Mouse (Mus musculus) cerebellum, postnatal 36 days (tissue): ENCODE results near the gene Dzip1.

ENCODE experiments used
- DNase-seq, 2 experiments: peaks; one replicate each; pipeline ENCODE4 v3.0.0; 2021 to 2022; ENCODE audit warnings: mixed read lengths in 2 of 2

The Dzip1 gene

DNA sequence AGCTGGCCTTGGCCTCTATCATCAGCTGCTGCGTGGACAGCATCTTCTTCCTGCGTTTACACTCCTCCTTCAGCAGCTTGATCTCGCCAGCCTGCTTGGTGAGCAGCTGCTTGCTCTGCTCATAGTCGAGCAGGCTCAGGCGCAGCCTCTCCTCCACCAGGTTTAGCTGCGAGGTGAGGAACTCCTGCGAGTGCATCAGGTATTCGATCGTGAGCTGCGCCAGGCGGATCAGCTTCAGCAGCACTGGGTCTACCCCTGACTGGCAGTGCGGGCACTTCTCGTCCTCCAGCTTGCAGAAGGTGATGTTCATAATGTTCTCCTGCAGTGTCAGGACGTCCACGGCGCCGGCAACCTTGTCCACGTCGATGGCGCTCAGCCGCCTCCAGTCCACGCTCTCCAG, 3.0 kb downstream of the Dzip1 start:
- peak in 1 of 2 experiments; percentile 17 for DNase-seq

DNA sequence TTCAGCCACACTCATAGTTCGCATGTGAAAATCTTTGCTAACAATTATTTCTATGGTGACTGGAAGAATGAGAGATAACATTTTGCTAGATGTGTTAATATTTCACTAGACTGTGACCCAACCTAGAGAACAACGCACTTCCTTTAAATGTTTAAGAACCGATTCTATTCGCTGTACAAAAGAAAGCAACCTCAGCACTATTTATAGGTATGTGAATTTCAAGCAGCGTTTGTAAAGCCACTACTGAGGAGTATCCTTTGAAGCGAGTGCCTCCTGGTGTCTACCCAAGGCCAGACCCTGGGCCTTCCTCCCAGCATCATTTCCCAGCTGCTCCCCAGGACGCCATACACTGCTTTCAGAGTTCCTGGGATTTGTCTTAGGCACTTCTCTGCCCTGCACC, 4.6 kb downstream of the Dzip1 start:
- DNase-seq = no peak

DNA sequence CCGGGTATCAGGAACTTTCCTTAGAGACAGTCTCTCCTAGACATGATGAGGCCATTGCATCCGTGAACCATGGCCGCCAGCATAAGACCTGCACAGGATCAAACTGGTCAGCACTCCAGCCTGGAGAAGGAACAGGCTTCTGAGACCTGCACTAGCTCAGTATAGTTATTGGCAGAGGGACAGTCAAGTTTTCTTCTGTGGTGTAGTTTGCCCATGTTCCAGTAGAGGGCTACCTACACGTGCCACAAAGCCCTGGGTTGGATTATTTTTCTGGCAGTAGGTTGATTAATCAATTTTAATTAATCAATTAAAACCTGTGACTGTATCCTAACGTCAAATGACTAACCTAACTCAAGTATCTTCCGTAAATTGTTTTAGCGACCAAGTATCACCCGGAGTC, 6.2 kb downstream of the Dzip1 start:
- DNase-seq = peak in 1 of 2 experiments; percentile 21

DNA sequence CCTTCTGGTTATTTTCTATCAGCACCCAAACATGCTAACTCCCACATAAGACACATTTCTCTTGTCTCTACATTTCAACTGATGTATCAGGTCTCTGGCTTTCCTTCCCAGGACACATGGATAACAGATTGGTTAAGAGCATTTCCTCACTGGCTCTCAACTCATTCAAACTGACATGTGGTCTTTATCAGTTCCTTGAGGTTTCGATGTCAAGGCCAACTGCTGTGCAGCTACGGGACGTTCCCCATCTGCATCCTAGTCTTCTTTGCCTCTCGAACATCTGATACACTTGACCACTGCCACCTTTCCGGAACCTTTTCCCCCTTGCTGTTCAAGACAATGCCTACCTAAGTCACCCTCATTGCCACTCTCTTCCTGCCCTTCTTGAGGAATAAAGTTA, 11.6 kb downstream of the Dzip1 start:
- DNase-seq = no peak

DNA sequence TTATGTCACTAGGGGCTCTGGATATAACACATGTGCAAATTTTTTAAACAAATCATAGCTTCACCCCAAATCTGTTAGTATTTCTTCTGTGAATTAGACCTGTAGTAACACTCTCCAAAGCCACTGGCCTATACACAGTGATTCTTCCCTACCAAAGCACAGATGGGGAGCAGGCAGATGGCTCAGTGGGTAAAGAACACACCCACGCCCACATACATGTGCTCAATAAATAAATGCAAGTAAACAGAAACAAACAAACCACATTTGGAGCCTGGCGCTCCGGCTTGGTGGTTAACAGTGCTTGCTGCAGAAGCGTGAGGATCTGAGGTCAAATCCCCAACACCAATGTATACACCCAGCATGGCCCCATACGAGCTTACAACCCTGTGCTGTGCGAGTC, 13.7 kb downstream of the Dzip1 start:
- no peak for DNase-seq

DNA sequence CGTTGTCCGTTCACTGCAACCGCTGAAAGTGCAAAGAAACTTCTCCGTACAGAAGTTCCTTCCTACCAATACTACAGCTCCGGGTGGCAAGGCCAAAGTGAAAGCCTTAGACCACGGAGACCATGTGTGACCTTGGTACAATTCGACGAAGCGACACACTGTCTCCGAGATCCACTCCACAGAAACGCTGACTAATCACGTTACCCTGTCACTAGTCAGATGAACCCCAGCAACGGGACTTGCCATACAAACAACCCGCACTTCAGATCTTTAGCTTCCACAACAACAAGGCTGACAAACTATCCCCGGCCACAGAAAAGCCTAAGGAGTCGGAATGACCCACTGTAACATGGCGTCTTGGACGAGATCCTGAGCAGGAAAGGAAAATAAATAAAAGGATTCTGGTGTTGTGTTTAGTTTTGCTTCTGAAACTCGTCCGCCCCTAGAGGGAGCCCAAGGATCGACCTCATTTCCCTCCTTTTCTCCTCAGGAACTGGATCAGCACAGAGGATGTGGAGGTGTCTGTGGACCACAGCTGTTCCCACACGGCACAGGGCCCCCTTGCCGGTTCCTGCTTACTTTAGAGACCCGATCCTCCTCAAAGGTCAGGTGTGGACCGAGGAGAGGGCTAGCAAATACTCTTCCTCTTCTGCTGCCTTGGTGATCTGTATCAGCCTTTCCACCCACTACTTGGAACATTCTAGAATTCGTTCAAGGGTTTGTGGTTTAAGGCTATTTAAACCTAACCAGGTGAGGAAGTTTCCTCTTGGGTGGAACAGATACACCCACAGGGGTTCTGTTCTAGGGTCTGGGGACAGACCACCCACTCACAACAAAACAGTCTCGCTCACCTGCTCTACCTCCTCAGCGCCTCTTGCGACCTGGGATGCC, 14.7 kb downstream of the Dzip1 start:
- DNase-seq = peak; percentile 58 to 59

DNA sequence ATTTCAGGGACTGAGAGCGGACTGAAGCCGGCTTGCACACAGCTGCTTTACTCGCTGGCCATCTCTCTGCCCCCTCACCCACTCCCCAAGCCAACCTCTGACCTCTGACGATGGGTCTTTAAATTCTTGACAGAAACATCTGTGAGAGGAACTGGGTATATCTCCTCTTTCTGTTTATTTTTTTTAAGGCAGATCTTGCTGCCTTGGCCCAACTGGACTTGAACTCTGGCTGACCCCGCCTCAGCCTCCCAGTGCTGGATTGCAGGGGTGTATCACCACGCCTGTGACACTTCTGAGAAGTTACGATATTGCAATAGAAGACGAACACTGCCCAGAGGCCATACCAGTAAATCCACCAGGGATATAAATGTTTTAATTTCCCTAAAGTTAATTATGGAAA, 15.4 kb downstream of the Dzip1 start:
- no peak for DNase-seq

DNA sequence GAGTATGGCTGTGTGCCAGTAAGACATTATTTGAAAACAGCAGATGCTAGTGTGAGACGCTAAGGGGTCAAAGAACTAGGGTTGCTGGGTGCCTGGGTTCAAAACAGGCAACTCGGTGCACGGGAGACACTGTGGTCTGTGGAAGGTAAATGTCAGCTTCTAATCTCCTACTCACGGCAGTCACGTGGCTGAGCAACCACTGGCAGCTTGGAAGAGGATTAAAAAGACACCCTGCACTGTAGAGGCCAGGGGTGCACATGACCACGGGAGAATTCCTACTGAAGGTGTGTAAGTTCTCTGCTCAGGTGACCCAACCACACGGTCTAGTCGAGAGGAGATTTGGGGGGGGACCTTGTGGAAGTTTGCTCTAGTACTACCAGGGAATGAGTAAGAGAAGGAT, 17.7 kb downstream of the Dzip1 start:
- no peak for DNase-seq

DNA sequence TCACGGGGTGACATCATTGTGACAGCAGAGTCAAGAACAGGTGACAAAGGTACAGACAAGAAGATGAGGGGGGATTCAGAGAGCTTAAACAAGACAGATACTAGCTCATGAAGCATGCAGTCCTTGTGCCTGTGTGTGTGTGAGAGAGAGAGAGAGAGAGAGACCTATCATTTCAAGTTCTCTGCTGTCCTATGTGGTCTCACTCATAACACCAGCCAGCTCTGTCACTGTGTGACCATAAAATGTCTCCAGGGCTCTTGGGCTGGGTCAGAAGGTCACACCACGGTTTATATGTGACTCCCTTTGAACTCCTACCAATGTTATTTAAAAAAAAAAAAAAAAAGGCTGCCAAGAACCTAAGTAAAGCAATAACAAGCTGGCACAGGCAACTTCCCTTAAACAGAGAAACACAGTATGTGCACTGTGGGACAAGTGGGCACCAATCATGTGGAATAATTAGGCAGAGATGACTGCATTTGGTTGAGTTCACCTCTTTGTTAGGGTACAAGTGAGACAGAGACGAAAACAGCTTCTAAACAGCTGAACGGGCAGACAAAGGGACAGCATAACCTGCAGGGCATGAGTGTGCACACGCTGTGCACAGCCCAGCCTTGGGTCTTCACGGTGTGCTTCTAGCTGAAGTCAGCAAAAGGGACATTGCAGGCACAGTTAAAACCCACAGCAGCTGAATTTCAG, 21.2 kb downstream of the Dzip1 start:
- DNase-seq = no peak

DNA sequence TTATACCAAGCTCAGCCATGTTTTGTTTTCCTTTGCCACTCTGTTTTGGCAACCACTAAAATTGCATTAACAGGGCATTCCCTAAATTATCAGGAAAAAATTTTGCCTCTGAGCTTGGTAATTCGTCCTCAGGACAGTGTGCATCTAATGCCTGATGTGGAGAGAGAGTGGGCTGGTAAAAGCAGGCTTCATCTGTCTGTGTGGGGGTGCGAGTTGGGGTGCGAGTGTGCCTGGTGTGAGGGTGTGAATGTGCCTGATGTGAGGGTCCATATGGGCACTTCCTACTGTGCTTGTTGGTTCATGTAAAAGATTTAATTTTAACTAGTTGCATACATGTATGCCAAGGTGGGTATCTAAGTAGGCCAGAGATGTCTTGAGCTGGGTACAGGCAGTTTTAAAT, 21.9 kb downstream of the Dzip1 start:
- no peak for DNase-seq

DNA sequence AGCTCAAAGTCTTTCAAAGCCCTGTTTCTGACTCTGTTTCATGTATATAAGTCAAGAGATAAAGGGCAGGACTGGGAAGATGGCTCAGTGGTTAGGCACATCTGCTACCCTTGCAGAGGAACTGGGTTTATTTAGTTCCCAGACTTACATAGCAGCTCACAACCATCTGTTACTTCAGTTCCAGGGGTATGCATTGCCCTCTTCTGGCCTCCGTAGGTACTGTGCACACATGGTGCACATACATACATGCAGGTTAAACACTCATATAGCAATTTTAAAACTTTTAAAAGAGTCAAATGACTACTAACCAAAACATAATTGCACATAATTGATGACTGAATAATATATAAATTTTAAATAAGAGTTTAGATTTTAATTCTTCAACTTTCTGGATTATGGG, 24.3 kb downstream of the Dzip1 start:
- DNase-seq = no peak

DNA sequence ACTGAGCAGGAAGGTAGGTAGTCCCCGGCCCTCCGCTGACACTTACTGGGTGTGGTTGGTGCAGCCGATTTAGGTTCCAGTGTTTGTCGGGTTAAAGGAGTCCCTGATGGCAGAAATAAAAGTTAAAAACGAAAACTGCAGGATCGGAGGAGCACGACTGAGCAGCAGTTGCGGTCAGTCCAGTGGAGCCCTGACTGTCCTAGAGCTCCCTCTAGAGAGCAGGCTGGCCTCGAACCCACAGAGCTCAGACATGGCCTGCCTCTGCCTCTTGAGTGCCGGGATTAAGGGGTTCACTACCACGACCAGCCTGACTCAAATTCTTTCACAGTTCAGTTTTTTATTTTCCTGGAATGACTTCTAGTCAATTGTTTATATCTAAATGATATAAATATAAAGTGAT, 25.3 kb downstream of the Dzip1 start:
- no peak for DNase-seq

DNA sequence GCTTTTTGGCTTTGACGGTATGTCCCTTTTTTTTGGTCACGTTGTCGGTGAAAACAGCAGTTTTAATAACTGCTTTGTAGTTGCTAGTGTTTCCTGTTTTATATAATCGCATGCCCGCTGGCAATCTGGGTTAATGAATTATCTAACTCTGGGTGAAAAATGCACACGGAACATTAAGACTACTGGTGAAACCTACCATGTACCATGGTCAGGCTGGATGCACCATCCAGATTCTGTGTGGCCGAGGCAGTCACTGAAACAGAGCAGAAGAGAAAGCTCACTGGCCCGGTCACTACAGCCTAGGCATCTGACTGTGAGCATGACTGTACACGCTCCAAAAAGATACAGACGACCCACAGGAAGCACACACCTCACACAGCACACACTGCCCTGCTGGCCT, 29.6 kb downstream of the Dzip1 start:
- DNase-seq = no peak

DNA sequence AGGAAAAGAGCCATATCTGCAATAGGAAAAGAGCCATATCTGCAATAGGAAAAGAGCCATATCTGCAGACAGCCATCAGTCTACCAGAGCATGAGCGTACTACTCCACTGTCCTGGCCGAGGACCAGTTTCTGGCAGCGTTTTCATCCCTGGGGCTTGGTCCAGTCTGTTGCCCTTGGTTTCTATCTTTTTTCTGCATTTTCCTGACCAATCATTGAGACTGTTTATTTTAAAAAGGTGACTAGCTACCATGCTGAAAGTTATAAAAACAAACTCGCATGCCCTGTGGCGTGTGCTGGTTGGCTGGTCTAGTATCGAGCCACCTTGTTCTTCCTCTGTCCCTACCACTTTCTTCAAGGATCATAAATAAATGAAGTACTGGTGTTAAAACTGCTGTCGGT, 30.0 kb downstream of the Dzip1 start:
- DNase-seq = no peak

DNA sequence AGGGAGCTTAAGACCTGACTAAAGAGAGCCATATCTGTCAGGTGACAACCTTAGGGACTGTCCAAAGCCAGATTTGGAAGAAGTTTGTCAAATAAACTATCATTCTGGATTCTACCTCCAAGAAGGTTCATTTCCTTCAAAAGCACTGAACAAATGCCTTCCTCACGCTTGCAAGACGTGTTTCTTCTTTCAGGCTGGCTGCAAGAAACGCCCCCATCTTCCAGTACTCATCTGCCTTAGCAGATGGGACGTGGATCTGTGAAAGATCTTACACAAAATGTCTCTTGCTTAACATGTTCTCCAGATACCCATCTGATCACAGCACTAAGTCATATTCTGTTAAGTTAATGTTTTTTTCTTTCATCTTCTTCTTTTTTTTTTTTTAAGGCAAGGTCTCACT, 35.2 kb downstream of the Dzip1 start:
- no peak for DNase-seq

DNA sequence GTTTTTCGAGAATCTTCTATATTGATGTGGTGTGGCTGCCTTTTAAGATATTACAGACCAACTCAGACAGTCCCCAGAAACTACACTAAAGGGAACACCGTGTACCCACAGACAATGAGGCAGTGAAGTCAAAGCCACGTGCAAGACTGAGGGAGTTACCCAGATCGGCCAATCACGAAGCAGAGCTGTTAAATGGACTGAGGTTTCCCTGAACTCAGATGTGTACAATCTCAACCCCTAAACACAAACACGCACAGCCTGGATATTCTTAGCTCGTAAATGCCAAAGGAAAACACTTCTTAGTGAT, 41.1 kb downstream of the Dzip1 start:
- DNase-seq = no peak

DNA sequence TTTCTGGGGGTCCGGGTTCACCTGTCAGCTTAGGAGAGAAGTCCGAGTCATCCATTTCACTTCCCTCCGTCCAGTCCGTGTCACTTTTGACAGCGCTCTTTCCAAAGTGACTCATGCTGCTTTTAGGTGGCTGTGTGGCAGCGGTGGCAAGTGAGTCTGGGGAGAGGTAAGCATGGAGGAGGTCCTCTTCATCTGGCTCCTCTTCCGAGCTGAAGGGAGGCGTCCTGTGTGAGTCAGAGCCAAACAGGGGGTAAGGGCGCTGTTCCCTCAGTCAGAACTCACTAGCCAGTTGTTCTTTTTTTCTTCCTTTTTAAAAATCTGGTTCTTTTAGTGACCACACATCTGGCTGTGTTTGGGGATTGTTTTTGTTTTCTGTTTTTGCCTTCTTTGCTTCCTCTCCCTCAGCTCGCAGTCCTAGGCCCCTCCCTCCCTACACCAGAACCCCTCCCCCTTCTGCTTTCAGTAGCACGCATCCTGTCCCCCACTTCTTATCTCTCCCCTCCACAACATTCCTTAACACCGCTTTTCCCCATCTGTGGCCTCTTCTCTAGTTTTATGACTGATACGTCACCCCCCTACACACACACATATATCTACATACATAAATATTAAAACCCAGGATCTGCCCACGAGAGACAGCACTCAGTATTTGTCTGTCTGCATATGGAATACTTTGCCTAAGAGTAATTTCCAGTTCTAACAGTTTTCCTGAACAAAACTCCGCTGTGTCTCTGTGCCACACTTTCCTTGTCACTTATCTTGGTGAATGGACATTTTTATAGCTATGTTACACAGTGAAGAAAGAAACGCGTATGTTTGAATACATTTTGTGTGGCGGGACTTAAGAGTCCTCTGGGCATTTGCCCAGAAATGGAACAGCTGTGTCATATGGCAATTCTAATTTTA, 41.7 kb downstream of the Dzip1 start:
- DNase-seq = no peak

DNA sequence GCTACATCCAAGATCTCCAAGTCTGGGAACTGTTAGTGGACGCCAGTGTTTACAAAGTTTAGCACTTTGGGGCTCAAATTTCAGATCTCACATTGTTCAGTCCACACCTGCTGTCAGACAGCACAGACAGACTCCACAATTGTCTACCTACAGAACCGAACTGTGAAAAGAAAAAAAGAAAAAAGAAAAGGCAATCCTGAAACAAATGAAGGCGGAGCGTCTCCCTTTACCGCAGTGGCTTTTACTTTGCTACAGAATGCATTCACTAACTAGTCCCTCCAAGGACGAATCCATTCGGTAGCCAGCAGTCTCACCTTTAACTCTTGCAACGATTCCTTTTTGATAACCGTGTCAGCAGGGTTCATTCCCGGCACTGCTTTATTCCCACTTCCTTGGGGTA, 44.6 kb downstream of the Dzip1 start:
- no peak for DNase-seq

DNA sequence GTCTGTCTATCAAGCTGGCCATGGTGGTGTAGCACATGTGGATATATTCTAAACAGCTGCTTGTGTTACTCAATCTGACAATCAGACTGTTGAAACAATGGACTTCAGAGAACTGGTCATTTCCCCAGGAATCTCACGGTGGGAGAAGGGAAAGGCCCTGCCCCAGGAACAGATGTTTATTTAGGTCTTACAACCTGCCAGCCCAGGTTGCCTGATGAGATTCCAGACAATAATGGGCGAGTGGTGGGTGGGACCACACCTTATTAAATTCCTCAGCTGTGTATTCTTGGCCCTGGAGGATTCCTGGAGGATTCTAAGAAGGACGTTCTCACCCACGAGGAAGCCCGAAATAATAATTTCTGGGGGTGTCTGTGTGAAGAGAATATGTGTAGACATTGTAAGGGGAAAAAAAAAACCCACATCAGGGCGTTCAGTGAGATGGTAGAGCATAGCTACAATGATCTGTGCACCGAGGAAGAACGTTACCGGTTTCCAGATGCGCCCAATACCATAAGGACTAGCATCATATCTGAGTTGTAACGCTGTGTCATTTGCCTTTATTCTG, 46.8 kb downstream of the Dzip1 start:
- DNase-seq = no peak

DNA sequence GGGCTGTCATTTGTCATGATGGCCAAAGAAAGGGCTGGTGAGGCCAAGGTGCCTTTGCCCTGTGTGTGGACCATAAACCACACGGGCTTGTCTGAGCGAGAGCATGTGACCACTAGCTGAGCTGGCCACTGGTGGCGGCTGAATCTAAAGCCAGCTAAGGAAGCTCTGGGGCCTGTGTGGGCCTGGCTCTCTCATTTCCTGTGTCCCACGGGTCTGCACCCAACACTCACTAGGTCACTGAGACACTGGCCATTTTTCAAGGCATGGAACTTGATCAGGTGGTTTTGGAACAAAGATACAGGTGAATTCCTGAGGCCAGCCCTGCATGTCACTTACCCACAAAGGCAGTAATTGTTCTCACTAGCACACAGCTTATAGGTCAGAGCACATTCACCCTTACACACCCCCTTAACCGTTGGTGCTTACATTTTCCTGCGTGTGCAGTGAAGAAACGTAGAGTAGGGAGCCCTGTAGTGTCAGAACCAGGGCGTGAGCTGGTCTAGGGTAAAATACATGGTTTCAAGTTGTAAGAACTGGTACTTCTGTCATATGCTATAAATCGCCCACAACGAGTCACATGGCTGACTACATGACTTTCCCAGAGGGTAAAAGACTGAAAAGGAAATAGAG, 50.4 kb downstream of the Dzip1 start:
- DNase-seq = no peak

DNA sequence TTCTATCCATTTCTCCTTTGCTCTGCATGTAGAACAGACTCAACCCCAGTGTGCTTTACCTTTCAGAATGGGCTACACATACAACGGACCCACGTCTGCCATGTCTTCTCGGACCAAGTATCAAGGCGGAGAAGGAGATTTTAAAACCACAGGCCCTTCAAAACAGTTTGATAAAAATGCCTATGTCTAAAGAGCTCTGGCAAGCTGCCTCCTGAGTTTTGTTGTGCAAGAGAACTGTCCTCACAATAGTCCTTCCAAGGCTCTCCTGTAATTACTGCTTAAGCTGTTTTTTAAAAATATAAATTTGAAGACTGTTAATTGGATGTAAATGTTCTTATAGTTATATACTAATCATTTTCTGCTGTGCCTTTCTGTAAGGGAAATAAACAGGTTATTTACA, 51.1 kb downstream of the Dzip1 start:
- no peak for DNase-seq

DNA sequence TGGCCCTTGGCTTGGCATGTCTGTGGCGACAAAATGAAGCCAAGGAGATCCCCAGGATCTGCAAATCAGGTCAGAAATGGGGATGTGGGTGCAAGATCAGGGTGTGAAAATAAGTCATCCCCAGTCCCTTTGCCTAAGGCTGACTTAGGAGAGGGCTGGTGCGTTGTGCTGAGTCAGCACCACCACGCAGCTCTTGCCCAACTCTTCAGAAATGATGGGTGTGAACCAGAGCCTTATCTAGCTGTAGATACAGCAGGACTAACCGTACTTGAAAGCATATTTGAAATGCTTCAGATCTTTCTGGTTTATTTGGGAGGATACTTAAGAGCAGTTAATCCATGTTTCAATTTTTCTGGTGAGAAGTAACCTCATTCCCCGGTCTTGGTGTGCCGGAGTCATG, 55.5 kb downstream of the Dzip1 start:
- no peak for DNase-seq
